Mouse (Mus musculus): ENCODE measurements around the gene Col15a1. TPM values are rescaled to one million over a fixed set of nuclear protein-coding genes. Genes with fewer than 3 reads are reported as not detected.

The Col15a1 gene
- polyA plus RNA-seq, 2 experiments from 2014 or later = 2.6 to 5.3 TPM

DNA sequence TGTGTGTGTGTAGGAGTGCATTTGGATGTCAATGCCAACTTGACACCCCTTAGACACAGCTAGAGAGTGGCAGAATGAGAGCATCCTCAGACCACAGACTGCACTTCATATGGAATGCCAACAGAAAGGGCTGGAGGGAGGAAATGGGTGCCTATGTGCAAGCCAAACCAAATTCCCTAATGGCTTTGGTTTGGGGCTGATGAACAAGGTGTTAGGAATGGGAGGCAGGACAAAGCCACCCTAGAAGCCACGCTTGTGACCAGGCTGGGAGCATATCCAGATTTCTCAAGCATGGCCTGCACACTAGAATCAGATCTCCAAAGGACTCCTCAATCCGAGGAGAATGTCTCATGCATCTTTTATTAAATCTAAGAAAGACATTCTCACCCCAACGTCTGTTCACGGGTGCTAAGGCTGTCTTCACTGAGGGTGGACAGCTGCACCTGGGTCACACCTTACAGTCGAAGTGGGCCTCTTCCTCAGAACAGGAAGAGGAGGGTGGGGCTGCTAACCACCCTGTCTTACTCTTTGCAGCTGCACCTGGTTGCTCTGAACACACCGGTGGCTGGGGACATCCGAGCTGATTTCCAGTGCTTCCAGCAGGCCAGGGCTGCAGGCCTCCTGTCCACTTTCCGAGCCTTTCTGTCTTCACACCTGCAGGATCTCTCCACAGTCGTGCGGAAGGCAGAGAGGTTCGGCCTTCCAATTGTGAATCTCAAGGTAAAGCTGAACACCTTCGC is 102.1 kb downstream of the Col15a1 start:
- ATAC-seq = peak; percentile 47

DNA sequence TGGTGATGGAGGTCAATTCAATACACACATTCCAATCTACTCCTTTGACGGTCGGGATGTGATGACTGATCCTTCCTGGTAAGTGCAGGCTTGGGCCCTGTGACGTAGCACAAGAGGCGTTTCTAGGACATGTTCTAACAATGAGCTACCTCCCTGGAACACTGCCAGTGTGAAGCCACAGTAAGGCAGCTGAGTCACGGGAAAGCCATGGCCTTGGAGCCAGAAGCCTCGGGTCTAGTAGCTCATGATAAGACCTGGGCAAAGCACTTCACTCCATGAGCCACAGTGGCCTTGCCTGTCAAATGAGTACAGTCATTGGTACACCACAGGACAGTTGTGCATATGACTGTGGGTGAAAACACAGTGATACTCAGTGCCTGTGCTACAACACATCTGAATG is 102.9 kb downstream of the Col15a1 start:
- ATAC-seq = no peak

DNA sequence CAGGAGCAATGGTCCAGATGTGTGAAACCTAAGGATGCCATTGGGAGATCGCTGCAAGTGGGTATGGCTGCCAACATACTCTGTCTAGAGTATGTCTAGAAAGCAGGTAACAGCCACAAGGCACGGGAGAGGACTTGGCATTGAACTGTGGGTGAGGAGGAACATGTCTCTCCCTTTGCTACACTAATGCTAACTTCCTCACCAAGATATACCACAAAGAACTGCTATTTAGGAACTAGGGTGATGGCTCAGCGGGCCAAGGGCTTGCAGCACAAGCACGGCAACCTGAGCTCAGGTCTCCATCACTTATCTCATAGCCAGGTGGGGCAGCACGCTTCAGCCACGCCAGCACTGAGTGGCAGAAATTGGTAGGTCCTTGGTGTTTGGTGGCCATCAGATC is 103.5 kb downstream of the Col15a1 start:
- no peak for ATAC-seq

DNA sequence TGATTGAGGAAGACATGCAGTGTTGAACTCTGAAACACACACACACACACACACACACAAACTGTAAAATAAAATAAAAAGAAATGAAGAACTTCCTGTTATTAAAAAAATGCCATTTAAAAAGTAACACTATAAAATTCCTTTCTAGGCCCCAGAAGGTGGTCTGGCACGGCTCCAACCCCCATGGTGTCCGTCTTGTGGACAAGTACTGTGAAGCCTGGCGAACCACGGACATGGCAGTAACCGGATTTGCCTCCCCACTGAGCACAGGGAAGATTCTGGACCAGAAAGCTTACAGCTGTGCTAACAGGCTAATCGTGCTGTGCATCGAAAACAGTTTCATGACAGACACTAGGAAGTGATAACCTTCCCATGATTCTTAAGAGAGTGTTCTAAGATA is 104.0 kb downstream of the Col15a1 start:
- ATAC-seq = no peak

DNA sequence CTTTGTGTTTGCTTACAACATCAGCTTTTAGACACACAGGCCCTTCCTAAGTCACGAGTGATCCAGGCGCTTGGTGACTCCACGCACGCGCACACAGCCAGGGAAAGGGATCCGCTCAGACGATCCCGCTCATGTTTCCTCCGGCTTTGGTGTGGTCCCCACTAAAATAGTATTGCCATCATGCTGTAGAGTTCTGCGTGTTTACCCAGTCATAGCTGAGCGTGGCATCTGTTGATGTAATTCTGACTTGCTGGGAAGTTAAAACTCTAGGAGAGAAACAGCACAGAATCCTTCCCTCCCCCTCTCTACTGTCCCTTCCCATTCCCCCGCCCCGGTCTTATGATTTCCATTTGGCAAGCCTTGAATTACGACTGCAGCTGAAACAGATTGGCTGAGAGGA is 104.7 kb downstream of the Col15a1 start:
- ATAC-seq = no peak

DNA sequence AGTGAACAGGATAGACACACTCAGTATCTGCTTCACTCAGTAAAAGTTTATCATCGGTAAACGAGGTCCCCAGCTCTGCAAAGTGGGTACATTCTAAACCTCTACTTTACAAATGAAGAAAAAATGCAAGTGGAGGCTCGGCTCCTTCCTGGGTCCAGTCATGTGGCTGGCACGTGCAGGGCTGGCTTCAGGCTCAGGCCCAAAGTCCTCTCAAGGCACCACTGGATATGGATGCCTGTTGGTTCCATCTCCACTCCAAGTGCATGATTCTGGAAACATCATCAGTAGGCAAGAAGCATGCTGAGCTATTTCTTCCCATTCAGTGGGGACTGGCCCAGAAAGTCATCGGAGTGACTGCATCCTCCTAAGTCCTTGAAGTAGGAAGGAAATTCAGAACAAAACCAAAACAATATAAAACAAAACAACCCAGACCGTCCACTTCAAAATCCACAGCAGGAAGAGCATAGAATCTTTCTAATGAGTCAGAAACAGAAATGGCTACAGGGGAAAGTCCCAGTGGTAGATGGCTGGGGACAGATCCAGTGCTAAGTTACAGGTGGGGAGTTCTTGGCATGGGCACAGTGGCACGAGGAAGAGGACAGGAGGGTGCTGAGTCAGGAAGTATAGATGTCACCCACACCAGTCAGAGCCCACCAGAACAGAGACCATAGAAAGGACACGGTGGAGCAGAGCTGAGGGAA is 105.9 kb downstream of the Col15a1 start:
- peak; percentile 81 for ATAC-seq

DNA sequence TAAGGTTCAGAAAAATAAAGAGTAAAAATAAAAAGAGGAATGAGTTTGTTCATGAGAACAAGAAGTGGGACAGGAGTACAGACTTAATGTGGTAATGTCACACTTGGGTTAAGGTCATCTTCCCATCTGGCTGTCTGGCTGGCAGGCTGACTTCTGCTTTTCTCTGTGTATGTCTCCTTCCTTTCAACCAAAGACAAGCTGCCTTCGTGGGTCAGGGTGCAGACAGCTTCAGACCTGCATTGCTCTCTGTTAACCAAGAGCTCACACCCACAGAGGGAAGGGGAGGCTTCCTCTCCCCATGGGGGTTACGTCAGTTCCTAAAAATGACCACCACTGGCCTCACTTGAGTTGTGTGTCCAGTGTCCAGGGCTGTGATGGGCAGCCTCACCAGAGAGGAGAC is 107.5 kb downstream of the Col15a1 start:
- no peak for ATAC-seq

DNA sequence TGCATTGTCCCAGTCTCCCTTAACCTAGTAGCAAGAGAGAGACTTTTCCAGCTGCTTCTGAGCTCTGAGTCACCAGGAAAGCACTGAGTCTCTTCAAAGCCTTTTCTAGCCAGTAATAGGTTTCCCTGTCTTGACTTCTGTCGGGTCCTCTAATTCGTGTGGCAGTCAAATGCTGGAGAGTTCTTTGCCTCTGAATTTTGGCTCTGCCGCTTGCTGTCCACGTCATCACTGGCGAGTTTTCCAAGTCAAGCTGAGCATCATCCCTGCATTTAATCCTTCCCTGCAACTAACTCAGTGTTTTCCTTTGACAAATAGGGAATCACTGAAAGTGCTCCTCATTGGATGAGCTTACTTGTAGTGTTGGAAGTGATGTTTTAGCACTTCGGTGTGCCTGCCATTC is 108.5 kb downstream of the Col15a1 start:
- ATAC-seq = no peak

DNA sequence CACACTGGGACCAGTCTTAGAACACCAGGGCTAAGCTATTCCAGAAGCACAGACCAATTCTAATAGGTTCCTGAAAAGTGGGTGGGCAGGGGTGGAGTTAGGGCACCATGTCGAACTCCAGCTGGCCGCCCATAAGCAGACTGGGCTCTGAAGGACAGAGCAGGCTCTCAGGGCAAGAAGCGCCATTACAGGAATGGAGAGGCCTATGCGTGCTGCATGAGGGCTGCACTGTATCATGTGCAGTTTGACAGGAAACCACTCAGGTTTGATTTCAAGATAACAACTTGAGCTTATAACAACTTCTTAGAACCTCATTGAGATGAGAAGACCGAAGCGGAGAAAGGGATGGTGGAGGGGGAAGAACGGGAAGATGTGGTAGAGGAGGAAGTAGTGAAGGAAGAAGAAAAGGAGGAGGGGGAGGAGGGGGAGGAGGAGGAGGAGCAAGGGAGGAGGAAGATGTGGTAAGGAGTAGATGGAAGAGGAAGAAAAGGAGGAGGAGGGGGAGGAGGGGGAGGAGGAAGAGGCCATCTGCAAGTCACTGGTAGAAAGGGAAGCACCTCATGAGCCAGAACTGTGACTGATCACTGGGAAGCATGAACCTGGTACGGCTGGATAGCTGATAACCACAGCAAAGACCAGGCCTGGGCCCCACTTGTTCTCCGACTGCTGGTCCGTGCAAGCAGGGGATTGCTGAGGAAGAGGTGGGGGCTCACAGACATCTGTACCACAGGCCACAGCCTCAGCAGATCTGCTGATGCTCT is 111.8 kb downstream of the Col15a1 start:
- ATAC-seq = peak; percentile 84

DNA sequence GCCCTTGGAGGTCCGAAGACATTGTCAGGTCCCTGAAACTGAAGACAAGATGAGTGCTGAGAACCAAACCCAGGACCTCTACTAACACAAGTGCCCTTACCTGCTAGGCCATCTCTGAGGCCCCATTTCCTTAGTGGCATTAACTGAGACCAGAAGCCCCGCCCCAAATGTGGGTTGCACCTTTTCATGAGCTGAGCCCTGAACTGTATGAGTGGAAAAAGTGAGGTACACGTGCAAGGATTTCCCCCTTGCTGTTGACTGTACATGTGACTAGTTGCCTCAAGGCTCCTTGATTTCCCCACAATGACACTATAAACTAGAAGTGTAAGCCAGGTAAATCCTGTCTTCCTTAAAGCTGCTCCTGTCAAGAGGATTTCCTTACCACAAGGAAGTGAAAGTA is 114.4 kb downstream of the Col15a1 start:
- peak; percentile 71 for ATAC-seq

DNA sequence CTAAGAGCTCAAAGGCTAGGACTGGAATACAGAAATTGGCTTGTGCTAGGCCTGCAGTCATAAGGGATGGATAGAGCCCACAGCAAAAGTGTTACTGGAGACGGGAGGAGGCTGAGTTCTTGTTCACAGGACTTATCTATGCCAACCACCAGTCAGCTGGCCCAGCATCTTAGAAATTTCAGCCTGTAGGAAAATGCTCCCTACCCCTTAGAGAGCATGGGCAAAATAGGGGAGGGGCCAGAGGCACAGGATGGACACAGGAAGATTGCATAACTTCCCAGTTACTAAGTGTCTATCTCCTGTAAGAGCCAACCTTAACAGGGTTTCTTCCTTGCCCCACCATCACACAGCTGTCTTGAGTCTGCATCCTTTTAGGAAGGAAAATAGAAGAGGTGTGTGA is 116.2 kb downstream of the Col15a1 start:
- ATAC-seq = no peak

DNA sequence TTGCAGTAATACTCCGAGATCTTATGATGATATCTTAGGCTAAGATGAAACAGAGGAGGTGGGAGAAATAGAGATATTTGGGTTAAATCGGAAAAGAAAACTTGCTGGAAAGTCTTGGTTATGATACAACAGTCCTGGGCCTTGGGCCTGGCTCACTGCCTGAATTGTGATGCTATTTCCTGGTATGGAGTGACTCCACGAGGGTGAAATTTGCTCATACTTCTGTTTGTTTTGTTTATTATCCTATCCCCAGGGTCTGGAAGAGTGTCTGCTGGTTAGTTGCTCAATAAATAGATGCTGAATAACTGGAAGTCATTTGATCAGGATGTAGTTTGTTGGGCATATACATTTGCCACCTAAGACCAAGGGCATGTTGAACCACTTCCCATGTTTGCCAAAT is 119.8 kb downstream of the Col15a1 start:
- no peak for ATAC-seq

DNA sequence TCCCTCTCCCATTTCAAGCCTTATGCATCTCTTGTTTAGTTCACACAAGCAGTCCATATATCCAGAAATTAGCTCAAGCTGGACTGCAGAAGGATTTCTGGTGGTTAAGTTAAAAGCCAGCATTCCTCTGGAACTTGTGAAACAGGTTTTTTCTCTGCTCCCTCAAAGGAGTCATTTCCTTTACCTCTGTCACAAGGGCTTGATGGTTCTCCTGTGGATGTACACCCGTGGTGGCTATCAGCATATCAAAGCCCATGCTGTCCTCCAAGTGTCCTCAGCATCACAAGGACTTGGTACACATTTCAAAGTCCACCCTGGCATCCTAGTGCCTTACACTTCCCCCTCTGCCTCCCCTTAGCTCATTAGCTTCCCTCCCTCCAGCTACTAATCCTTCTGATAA is 121.3 kb downstream of the Col15a1 start:
- no peak for ATAC-seq

DNA sequence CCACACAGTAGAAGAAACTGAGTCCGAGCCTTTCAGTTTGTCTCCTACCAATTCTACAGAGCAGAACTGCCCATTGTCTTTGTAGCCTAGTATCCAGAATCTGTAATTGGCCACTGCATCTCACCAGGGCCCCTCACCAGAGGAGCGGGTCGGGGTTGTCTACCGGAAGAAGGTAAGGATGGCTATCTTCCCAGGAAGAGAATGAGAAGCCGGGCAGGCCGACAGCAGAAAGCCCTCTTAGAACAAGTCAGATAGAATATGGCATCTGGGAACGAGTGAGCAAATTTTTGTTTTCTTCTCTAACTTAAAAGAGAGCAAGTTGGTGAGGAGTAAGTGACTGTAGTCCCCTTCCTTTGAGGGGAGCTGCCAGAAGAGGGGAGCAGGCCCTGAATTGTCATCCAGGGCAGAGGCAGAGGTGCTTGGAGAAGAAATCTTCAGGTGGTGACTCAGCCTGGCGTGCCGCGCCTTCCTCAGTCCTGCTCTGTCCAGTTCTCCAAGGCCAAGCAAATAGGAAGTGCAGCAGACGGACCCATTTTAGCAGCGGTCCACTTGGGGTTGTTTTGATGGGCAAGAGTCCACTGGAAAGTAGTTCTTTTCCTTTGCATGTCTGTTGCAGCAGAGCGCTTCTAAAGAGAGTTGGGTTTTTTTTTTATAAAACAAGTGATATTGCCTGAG is 122.6 kb downstream of the Col15a1 start:
- ATAC-seq = no peak

DNA sequence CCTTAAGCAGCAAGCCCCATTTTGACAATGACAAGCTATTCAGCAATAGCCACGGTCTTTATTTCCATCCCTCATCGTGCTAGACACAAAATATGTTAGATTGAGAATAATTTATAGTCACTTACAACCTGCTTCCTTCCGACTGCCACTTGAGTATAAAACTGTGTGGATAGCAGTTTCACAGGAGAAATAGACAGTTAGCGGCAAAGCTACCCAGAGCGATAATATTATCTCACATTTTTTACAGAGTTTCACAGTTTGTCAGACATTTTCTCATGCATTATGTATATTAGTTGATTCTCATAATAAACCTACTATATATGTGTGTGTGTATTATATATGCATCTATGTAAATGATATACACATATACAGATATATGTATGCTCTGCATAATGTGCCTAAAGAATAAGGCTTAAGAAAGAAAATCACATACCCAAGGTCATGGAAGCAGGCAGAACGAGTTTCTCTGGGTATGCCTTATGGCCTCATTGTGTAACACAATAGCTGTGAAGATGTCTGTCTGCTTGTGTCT is 124.9 kb downstream of the Col15a1 start:
- ATAC-seq = no peak

DNA sequence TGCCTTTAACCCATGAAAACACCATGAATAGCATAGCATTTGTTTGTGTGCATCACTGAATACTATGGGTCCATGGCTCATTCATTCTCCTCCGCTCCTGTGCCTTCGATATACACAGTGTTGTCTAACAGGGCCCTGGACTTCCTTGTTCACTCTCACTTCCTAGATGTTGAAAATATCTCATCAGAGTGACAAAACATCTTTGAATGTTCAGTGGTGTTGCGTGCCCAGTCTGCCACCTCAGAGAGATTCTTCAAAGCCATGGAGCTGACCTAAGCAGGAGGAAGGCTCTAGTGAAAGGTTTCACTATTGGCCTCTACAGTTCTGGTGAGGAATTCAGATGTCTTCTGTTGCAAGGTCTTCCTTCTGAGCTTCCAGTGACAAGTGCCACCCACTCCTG is 125.6 kb downstream of the Col15a1 start:
- ATAC-seq = no peak

DNA sequence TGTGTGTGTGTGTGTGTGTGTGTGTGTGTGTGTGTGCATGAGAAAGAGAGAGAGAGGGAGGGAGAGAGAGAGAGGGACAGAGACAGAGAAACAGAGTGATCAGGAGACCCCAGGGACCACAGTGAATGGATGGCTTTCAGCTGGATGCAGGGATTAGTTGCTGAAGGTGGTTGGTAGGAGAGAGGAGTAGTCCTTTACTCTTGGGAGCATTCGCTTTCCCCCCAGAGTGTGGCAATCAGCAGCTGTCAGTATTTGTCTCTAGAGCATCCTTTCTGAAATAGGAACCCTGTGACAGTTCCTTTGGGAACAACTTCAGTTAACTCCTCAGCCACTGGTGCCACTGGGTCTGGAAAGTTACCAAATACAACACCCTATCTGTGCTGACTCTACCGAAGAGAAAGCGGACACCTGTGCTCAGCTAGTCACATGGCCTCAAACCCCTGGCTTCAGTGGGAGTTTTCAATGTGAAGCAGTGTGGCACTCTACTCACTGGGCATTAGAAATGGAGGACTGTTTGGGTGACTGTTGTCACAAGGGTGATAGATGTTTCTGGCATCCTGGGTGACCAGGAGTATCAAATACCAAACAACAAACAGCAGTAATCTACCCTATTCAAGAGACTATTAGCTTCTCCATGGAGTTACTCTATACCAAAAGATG is 129.1 kb downstream of the Col15a1 start:
- no peak for ATAC-seq

DNA sequence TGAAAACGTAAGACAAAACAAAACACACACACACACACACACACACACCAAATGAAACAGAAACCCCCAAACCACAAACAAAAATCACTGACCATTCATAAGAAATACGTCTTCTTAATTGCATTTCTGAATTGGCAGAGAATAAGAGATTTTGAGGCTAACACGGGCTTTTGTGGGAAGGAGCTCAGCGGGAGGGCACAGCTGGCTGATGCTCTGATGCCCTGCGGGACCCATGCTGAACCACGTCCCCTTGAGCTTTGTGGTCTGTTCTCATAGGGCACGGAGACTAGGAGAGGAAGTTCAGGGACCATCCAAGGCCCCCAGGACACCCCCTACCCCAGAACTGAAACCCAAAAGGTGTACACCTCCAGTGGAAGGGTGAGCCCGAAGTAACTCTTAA is 134.7 kb downstream of the Col15a1 start:
- no peak for ATAC-seq

DNA sequence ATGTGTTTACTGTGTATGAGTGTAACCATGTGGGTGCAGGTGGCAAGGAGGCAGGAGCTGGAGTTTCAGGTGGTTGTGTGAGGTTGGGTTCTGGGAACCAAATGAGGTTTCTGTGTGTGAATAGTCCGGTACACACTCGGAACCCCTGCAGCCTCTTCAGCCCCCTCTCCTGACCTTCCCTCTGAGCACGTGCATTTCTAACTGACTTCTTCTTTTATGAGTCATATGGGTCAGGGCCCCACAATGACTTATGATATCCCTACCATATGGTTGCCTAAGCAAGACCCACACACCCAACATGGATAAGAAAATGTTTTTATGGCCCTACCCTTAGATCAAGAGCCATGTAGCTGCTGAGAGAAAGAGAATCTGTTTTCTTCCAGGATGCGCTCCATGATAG is 139.1 kb downstream of the Col15a1 start:
- no peak for ATAC-seq

DNA sequence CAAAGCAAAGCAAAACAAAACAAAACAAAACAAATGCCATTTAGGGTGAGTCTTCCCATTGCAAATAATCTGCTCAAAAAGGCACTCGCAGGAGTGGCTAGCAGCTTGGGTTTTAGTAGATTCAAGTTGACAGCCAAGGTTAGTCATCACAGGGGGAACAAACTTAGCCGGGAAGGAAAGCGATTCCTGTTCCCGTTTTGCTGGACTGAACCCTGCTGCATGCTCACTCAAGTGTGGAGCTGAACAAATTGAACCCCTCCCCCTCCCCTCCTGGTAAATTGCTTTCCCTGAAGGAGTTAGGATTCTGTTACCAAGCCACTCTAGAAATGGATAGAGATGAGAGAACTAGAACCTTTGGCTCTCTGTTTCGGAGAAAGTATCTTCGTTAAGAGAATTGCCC is 141.8 kb downstream of the Col15a1 start:
- ATAC-seq = no peak

DNA sequence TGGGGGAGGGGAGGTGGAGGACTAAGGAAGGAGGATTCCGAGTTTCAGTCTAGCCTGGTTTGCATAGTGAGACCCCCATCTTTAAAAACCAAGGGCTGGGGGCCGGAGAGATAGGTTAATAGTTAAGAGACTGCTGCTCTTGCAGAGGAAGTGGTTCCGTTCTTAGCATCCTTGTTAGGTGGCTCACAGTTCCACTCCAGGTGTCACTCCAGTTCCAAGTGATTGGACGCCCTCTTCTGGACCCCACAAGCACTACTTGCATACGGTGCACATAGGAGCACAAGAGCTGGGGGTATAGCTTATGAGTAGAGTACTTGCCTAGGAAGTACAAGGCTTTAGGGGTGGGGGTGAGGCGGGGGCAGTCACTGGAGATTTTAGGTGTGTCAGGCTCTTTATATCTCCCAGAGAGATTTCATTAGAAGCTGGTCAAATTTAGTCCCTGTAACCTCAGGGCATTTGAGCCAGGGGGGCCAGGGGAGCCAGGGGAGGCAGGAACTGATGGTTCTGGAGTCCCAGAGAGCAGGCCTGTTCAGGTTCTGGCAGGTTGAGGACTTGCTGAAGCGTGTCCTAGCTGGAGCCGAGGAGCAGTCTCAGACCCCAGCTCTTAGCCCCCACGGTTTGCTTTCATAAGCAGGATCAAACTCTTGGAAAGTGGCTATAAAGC is 143.6 kb downstream of the Col15a1 start:
- ATAC-seq = peak; percentile 77
